Comparison of ENCODE assay signal across 23 mouse cellular contexts in the genomic region with DNA sequence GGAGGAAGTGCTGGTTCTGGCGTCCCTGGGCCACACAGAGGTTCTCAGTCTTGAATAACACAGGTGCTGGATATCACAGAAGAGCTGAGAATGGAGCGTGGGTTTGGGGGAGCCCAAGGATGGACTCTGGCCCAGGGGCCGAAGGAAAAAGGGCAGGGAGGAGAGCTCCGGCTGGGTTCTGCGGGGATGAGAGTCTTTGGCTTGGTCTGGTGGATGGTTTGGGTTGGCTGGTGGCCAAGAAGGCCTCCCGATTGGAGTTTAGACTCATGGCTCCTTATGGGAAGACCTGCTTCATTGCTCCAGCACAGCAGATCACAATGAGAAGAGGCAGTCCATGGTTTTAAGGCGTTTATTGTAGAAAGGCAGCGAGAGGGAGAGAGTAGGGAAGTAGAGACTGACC.
A peak's percentile ranks its signal among the peaks of the same experiment; 100 is the strongest.
DNase-seq lines count a peak whose midpoint lies in the region; ATAC-seq and TF ChIP-seq lines count a peak whose summit lies in the region.
"Had no signal": no experiment of that assay in that cellular context is flagged by ENCODE, and none has a peak within 500 bp of the region (broad histone marks: within the 10 kb centered on the region; RNA-seq: fewer than 3 reads in every experiment).

No protein-coding gene starts in this region.

- 58% methylated on average over 8 of the region's 8 CpGs for WGBS in heart, embryonic 12.5 days
- 58% methylated on average over 8 of the region's 8 CpGs for WGBS in kidney, embryonic 16.5 days

- no peaks in the 10 kb centered on the region for H3K9me3 ChIP-seq in heart, embryonic 12.5 days (replicated peaks)
- no peaks in the 10 kb centered on the region for H3K9me3 ChIP-seq in kidney, embryonic 16.5 days (ENCODE audit: low read length)
- no peaks in the 10 kb centered on the region for H3K9me3 ChIP-seq in ES-Bruce4 (replicated peaks; ENCODE audit: control insufficient read depth, insufficient read depth, low read length, poor library complexity, severe bottlenecking)
- H3K9me3 ChIP-seq: forebrain, embryonic 12.5 days; limb, embryonic 15.5 days; liver, embryonic 15.5 days; midbrain, embryonic 13.5 days; neural tube, embryonic 12.5 days had no signal

- TF ChIP-seq POLR2A in ES-Bruce4 (IDR thresholded peaks at IDR 0.05; ENCODE audit: insufficient read depth, low read length) = no peak

- ATAC-seq in heart, embryonic 12.5 days (ENCODE audit: insufficient number of reproducible peaks, low FRiP score) = no peak
- no peak for ATAC-seq in kidney, embryonic 16.5 days (ENCODE audit: low FRiP score, low TSS enrichment)
- ATAC-seq: activated CD4-positive, CD25-positive, alpha-beta regulatory T cell, adult 4 months; lung, postnatal 0 days; midbrain, embryonic 13.5 days; Patski had no signal

- no peak overlapping the region for H3K4me2 ChIP-seq in heart, embryonic 12.5 days
- H3K4me2 ChIP-seq in kidney, embryonic 16.5 days (replicated peaks; ENCODE audit: low read depth, low read length) = no peak overlapping the region
- H3K4me2 ChIP-seq: forebrain, embryonic 12.5 days; limb, embryonic 15.5 days; liver, embryonic 15.5 days; midbrain, embryonic 13.5 days; neural tube, embryonic 12.5 days had no signal

- H3K4me3 ChIP-seq in heart, embryonic 12.5 days = no peak overlapping the region
- no peak overlapping the region for H3K4me3 ChIP-seq in kidney, embryonic 16.5 days (ENCODE audit: low read length)
- peak overlapping the region; percentile 24 for H3K4me3 ChIP-seq in ES-Bruce4 (ENCODE audit: low read depth, low read length)
- H3K4me3 ChIP-seq: forebrain, embryonic 12.5 days; gastrocnemius, adult 2 months; limb, embryonic 15.5 days; liver, embryonic 15.5 days; midbrain, embryonic 13.5 days; neural tube, embryonic 12.5 days had no signal

- no peak for TF ChIP-seq CTCF in ES-Bruce4 (IDR thresholded peaks at IDR 0.05; ENCODE audit: low read depth, low read length)

- no peak for DNase-seq in heart, adult 8-10 months (ENCODE audit: low spot score)
- peak; percentile 66 for DNase-seq in kidney, postnatal 10 days
- peak; percentile 3 to 37 for DNase-seq in kidney, postnatal 36 days
- DNase-seq in spleen, postnatal 10 days (ENCODE audit: low spot score in 2 of 2) = no peak
- DNase-seq in embryo, embryonic 11 days = no peak
- DNase-seq: adrenal gland, postnatal 36 days; B cell, adult 2 months; cerebellum, adult 11-12 months; cerebellum, postnatal 25 days; gastrocnemius, adult 2 months; right cerebral cortex, adult 18-20 months; thymus, postnatal 25 days had no signal

- H3K9ac ChIP-seq in heart, embryonic 12.5 days = no peak overlapping the region
- H3K9ac ChIP-seq in kidney, embryonic 16.5 days (replicated peaks; ENCODE audit: low read length) = no peak overlapping the region
- H3K9ac ChIP-seq in ES-Bruce4 (ENCODE audit: low read depth, poor library complexity, severe bottlenecking) = no peak overlapping the region
- H3K9ac ChIP-seq: forebrain, embryonic 12.5 days; limb, embryonic 15.5 days; liver, embryonic 15.5 days; midbrain, embryonic 13.5 days; neural tube, embryonic 12.5 days had no signal

- no peak for TF ChIP-seq EP300 in ES-Bruce4 (IDR thresholded peaks at IDR 0.05; ENCODE audit: insufficient read depth, low read depth, low read length)

- no peaks in the 10 kb centered on the region for H3K27me3 ChIP-seq in heart, embryonic 12.5 days (replicated peaks)
- no peaks in the 10 kb centered on the region for H3K27me3 ChIP-seq in kidney, embryonic 16.5 days (ENCODE audit: insufficient read depth, low read length)
- no peaks in the 10 kb centered on the region for H3K27me3 ChIP-seq in ES-Bruce4 (ENCODE audit: control insufficient read depth, insufficient read depth, low read length, poor library complexity, severe bottlenecking)
- H3K27me3 ChIP-seq: forebrain, embryonic 12.5 days; limb, embryonic 15.5 days; liver, embryonic 15.5 days; midbrain, embryonic 13.5 days; neural tube, embryonic 12.5 days; Patski had no signal

- H3K27ac ChIP-seq in heart, embryonic 12.5 days (ENCODE audit: poor library complexity, severe bottlenecking) = peak overlapping the region; percentile 81
- no peak overlapping the region for H3K27ac ChIP-seq in kidney, embryonic 16.5 days (ENCODE audit: low read length)
- no peak overlapping the region for H3K27ac ChIP-seq in ES-Bruce4 (ENCODE audit: insufficient read depth, low read length)
- H3K27ac ChIP-seq: forebrain, embryonic 12.5 days; gastrocnemius, adult 2 months; limb, embryonic 15.5 days; liver, embryonic 15.5 days; midbrain, embryonic 13.5 days; neural tube, embryonic 12.5 days had no signal

- no peaks in the 10 kb centered on the region for H3K36me3 ChIP-seq in heart, embryonic 12.5 days
- H3K36me3 ChIP-seq in kidney, embryonic 16.5 days (ENCODE audit: insufficient read depth, low read length) = no peaks in the 10 kb centered on the region
- no peaks in the 10 kb centered on the region for H3K36me3 ChIP-seq in ES-Bruce4 (ENCODE audit: control insufficient read depth, insufficient read depth, low read length, poor library complexity, severe bottlenecking)
- H3K36me3 ChIP-seq: forebrain, embryonic 12.5 days; limb, embryonic 15.5 days; liver, embryonic 15.5 days; midbrain, embryonic 13.5 days; neural tube, embryonic 12.5 days had no signal

- peaks cover 32% of the 10 kb centered on the region for H3K4me1 ChIP-seq in heart, embryonic 12.5 days (replicated peaks)
- peaks cover 23% of the 10 kb centered on the region for H3K4me1 ChIP-seq in kidney, embryonic 16.5 days (ENCODE audit: insufficient read depth, low read length)
- no peaks in the 10 kb centered on the region for H3K4me1 ChIP-seq in ES-Bruce4 (ENCODE audit: control insufficient read depth, insufficient read depth, low read length)
- H3K4me1 ChIP-seq: liver, embryonic 15.5 days had no signal

Comparison
In these comparisons a context has a peak if more than half of its experiments do, and no peak if none do; other contexts are left out.
1. DNase-seq: peak in kidney, postnatal 10 days (single experiment) and kidney, postnatal 36 days (2 of 2); none in heart, adult 8-10 months (single experiment), spleen, postnatal 10 days (0 of 2) and embryo, embryonic 11 days (single experiment).